Mouse (Mus musculus) inflammation-experienced regulatory T-cells (primary cell): Measurements from ENCODE around the gene Ajm1. TPM values are rescaled to one million over a fixed set of nuclear protein-coding genes. Genes with fewer than 3 reads are reported as not detected.

Experiments used
- polyA plus RNA-seq, 2 experiments: library from polyadenylated mRNA; unstranded; fragments of 100-300 nt; shearing (Covaris generic); gene quantifications; one replicate each; pipeline ENCODE4 v1.2.1; 2017

The Ajm1 gene
- polyA plus RNA-seq = 1 to 10 TPM in 1 of 2 experiments, under 1 TPM in 1; 0.93 to 1.2 TPM

DNA sequence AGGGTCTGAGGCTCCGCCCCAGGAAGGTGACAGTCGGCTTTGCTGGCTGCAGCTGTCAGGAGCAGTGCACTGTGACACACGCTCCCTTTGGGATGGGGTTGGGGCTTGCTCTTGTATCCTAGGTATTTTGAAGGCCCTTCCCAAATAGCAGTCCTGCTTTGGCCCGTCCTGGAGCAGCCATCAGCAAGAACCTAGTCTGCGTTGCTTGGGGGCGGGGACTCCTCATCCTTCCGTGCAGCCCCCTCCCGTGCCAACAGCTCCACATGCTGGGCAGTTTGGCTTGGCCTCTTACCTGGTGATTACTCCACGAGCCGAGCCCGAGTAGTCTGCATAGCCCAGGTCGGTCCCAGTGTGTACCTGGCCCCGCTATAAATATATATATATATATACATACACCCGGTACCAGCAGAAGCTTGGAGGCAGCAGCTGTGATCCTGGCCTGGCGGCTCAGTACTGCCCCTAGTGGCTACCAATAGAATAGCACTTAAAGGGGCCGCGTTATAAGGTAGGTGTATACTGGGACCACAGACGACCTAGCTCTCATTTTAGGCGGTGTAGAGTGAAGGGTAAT lies at the start of gene Ajm1:
Gene Ajm1, minus strand, starts transcription at position 464 of the 571 bp plus-strand sequence.

DNA sequence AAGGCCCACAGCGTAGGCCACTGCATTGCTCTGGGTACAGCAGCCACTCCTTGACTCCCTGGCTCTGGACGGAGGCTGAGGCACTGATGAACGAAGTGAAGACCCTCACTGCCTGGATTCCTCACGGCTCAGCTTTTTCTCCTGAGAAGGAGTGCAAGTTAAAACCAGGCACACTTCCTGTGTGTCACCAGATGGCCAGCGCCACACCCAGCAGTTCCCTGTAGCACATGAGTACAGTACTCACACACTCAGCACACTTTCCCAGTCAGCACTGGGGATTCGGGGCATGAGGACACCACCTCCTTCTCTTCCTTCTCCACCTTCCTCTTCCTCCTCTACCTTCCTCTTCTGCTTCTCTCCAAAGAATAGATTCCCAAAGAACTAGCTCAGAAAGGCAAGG lies 46.3 kb upstream of the Ajm1 start, which contains the start of gene Fcna:
Gene Fcna, minus strand, starts transcription at position 220 of the 400 bp plus-strand sequence.

GRCm38 (mm10) chr2:25621229-25622200 lies 40.0 kb upstream of the Ajm1 start, which contains the start of gene Tmem141:
Gene Tmem141 (minus strand): TSS chr2:25622005.

GRCm38 (mm10) chr2:25617578-25617977 lies 36.0 kb upstream of the Ajm1 start, which contains the start of gene Ccdc183:
Gene Ccdc183 (minus strand): TSS chr2:25617678.

GRCm38 (mm10) chr2:25607761-25608622 lies 26.4 kb upstream of the Ajm1 start, which contains the start of gene Rabl6:
Gene Rabl6 (minus strand): TSS chr2:25608521.

GRCm38 (mm10) chr2:25574579-25575431 lies 6.8 kb downstream of the Ajm1 start, which contains the start of the genes Mamdc4 and Phpt1:
Gene Mamdc4 (minus strand): TSS chr2:25574845.
Gene Phpt1 (minus strand): TSS chr2:25575224.

GRCm38 (mm10) chr2:25557221-25557963 lies 24.2 kb downstream of the Ajm1 start, which contains the start of gene Edf1:
Gene Edf1 (plus strand): TSS chr2:25557847.

GRCm38 (mm10) chr2:25546811-25547491 lies 34.6 kb downstream of the Ajm1 start, which contains the start of gene Traf2:
Gene Traf2 (minus strand): TSS chr2:25546940.

Other genes starting within 250 kb of the Ajm1 start
- gene Man1b1, start 249.4 kb downstream of the Ajm1 start, polyA plus RNA-seq = 10 to 100 TPM; 21.9 to 32.4 TPM
- gene Dpp7, start 225.4 kb downstream of the Ajm1 start, polyA plus RNA-seq = 10 to 100 TPM; 21.7 to 25.4 TPM
- gene Uap1l1, start 216.1 kb downstream of the Ajm1 start, polyA plus RNA-seq = 10 to 100 TPM; 30.5 to 53.8 TPM
- under 1 TPM in 1 of 2 experiments, not detected in 1; 0.40 TPM for gene Sapcd2, start 209.4 kb downstream of the Ajm1 start, polyA plus RNA-seq
- gene Entpd2, start 185.9 kb downstream of the Ajm1 start, polyA plus RNA-seq = under 1 TPM in 1 of 2 experiments, not detected in 1; 0.40 TPM
- gene Npdc1, start 182.4 kb downstream of the Ajm1 start, polyA plus RNA-seq = 1 to 10 TPM; 4.3 to 6.2 TPM
- 10 to 100 TPM in 1 of 2 experiments, 1 to 10 TPM in 1; 8.5 to 21.4 TPM for gene Fut7, start 158.5 kb downstream of the Ajm1 start, polyA plus RNA-seq
- gene Abca2, start 153.1 kb downstream of the Ajm1 start, polyA plus RNA-seq = 10 to 100 TPM; 62.8 to 67.6 TPM
- gene Clic3, start 124.9 kb downstream of the Ajm1 start, polyA plus RNA-seq = 1 to 10 TPM; 3.4 to 4.3 TPM
- gene Paxx, start 120.7 kb downstream of the Ajm1 start, polyA plus RNA-seq = 100 to 1,000 TPM in 1 of 2 experiments, 10 to 100 TPM in 1; 95.5 to 104 TPM
- gene Ptgds, start 111.7 kb downstream of the Ajm1 start, polyA plus RNA-seq = under 1 TPM in 1 of 2 experiments, not detected in 1; 0.37 TPM
- not detected for gene Lcn12, start 87.8 kb downstream of the Ajm1 start, polyA plus RNA-seq
- 100 to 1,000 TPM; 107 to 134 TPM for gene Fbxw5, start 81.0 kb downstream of the Ajm1 start, polyA plus RNA-seq
- gene C8g, start 80.0 kb downstream of the Ajm1 start, polyA plus RNA-seq = 1 to 10 TPM; 7.5 to 9.3 TPM
- 10 to 100 TPM; 82.2 to 87.8 TPM for gene Traf2, start 34.8 kb downstream of the Ajm1 start, polyA plus RNA-seq
- gene Edf1, start 23.9 kb downstream of the Ajm1 start, polyA plus RNA-seq = 100 to 1,000 TPM; 335 to 382 TPM
- gene Mamdc4, start 6.9 kb downstream of the Ajm1 start, polyA plus RNA-seq = 1 to 10 TPM in 1 of 2 experiments, under 1 TPM in 1; 0.58 to 1.6 TPM
- 10 to 100 TPM; 53.8 to 59.8 TPM for gene Phpt1, start 6.5 kb downstream of the Ajm1 start, polyA plus RNA-seq
- gene Rabl6, start 26.8 kb upstream of the Ajm1 start, polyA plus RNA-seq = 10 to 100 TPM; 41.1 to 47.1 TPM
- not detected for gene Ccdc183, start 35.9 kb upstream of the Ajm1 start, polyA plus RNA-seq
- gene Tmem141, start 40.2 kb upstream of the Ajm1 start, polyA plus RNA-seq = 1 to 10 TPM; 4.1 TPM
- 10 to 100 TPM in 1 of 2 experiments, not detected in 1; 18.1 TPM for gene Fcna, start 46.3 kb upstream of the Ajm1 start, polyA plus RNA-seq
- gene Lcn8, start 71.4 kb upstream of the Ajm1 start, polyA plus RNA-seq = not detected
- not detected for gene Lcn5, start 76.2 kb upstream of the Ajm1 start, polyA plus RNA-seq
- under 1 TPM in 1 of 2 experiments, not detected in 1; 0.33 TPM for gene Lcn6, start 95.0 kb upstream of the Ajm1 start, polyA plus RNA-seq
- 1 to 10 TPM in 1 of 2 experiments, not detected in 1; 1.0 TPM for gene Lcn10, start 101.0 kb upstream of the Ajm1 start, polyA plus RNA-seq
- 1 to 10 TPM in 1 of 2 experiments, not detected in 1; 1.3 TPM for gene Obp2a, start 118.3 kb upstream of the Ajm1 start, polyA plus RNA-seq
- 100 to 1,000 TPM in 1 of 2 experiments, 10 to 100 TPM in 1; 88.1 to 160 TPM for gene Bmyc, start 125.0 kb upstream of the Ajm1 start, polyA plus RNA-seq
- gene Obp2b, start 155.3 kb upstream of the Ajm1 start, polyA plus RNA-seq = not detected
- not detected for gene Lcn3, start 183.8 kb upstream of the Ajm1 start, polyA plus RNA-seq
- under 1 TPM in 1 of 2 experiments, not detected in 1; 0.45 TPM for gene Lcn11, start 195.3 kb upstream of the Ajm1 start, polyA plus RNA-seq
- not detected for gene Gm13539, start 200.5 kb upstream of the Ajm1 start, polyA plus RNA-seq
- under 1 TPM in 1 of 2 experiments, not detected in 1; 0.53 TPM for gene Glt6d1, start 234.1 kb upstream of the Ajm1 start, polyA plus RNA-seq
- not detected for gene Lcn9, start 241.4 kb upstream of the Ajm1 start, polyA plus RNA-seq